Mouse (Mus musculus) urinary bladder, postnatal 10 days (tissue): ENCODE data around the gene Spata48.

Source experiments
- DNase-seq: peaks from one replicate; pipeline ENCODE4 v3.0.0; 2022; ENCODE audit warnings: low spot score

The Spata48 gene

DNA sequence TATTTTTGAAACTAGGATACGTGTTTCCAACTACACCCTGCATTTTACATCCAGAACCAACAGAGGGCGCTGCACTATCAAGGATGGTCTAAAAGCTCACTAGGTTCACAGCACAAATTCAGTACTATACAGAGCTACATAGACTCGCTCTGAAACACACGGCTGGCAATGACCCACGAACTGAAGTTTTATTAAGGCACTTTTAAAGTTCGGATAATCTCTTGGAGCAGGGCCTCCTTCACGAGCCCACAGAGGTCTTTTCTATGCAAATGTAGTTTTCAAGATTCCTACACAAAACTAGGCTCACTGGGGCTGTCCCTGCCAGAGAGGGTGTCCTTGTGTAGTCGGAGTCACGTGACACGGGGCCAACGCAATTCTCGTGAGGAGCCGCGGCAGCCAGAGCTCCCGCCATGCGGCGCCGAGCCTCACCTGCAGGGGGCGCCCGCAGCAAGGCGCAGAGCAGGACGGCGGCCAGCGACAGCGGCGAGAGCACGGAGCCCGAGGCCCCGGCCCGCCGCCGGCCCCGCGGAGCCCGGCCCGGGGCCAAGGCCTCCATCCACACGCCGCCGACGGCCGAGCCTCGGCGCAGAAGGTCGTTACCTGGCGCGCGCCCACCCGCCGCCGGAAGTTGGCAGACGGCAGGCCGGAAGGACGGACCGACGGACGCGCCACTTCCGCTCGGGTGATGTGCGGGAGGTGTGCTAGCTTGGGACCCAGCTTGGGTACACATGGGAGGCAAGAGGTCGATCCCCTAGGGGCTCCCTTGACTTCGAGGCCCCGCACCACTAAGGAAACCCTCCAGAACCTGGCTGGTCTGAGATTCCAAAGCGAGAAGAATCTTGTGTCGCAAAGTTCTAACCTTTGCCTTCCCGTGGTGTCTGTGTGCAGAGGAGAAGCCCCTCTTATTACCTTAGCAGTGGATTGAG is at the start of gene Spata48, which contains the start of gene Zpbp:
Spata48 (plus strand) TSS at position 460 of the 926 bp plus-strand sequence.
Zpbp (minus strand) TSS at position 774 of the 926 bp plus-strand sequence.
- DNase-seq: peak; percentile 62

DNA sequence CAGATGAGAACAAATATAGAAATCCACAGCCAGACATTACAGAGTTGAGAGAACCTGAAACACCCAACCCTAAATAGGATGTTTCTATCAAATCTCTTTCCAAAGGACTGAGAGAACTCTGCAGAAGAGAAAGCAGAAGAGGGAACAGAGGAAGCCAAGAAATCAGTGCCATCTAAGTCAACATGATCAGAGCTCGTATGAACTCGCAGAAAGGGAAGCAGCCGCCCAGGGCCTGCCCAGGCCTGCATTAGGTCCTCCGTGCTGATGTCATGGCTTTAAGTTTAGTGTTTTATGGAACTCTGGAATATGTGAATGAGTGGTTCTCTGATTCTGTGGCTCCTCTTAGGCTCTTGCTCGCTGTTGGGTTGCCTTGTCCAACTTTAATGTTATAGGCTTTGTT is 47.7 kb upstream of the Spata48 start:
- DNase-seq: no peak

DNA sequence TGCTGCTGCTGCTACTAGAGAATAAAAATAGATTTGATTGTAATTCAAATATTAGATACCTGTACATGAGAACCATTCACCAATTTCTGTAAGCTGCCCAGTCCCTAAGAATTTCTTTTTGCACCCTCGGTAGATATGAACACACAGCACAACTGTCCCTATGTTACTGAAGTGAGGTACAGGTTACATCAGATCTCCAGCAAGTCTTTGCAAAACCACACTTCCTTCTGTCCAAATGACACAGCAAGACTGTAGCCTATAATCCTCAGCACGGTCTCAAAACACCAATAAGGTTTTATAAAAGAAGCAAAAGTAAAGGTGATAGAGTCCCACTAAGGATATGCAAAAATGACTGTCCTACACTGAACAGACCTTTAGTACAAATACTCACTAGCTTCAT is 44.5 kb upstream of the Spata48 start:
- DNase-seq: no peak

DNA sequence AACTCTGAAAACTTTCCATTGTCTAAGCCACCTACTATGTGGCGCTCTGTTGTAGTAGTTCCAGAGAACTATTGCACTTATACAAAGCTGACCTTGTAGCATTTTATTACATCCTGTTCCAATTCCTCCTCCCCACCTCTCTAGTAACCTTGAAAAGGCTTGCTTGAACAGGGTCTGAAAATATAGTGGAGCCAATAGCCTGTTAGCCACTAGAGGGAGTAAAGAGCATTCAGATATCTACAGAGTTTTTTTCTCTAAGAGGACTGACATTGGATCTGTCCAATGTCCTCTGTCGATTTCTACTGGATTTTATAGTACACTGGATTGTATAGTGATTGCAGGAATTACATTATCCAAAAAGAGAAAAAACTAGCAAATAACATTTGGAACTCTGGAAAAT is 6.9 kb upstream of the Spata48 start:
- DNase-seq: no peak

DNA sequence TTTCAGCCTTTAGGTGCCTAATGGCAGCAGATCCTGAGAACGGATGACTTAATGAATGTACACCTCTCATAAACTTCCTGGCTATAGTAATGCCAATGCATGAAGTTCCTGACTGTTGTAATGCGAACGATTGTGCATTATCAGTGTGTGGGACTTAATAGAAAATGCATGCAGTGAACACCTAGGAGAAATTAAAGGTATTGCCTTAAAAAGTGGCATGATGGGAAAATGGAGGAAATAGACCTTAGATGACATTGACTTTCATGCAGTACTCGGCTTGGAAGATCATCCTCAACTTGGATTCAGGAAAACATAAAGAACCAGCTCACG is 632 bp downstream of the Spata48 start:
- no peak for DNase-seq

DNA sequence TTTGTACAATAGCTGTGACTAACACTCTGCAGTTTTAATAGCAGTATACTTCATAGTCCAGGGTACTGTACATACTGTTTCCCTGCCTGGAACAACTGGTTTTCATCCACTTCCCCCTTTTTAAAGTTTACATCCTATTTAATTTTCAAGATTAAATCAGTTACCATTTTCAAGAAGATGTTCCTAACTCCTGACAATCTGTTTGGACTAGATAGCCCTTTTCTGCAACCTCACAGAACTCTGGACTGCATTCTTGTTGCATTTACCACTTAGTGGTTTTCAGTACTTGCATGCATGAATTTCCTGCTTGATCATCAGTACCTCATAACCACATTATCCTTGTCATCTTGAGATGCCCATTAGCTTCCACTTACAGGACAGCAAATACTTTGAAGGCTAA is 7.0 kb downstream of the Spata48 start:
- no peak for DNase-seq

DNA sequence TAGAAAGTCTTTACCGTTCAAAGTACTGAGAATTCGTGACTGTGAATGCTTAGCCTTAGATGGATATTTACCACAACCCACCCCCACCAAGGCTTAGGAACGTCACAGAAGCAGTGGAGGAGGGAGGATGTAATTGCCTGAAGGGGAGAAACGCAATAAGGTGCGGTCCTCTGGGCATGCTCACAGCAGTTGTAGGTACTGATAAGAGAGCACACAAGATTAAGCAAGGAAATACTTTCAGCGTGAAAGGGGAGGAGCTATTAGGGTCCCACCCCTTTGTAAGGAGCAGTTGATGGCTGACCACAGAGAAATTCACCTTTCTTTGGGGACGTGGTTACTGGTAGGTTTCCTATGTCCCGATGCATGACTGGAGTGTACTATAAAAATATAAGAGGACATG is 22.5 kb downstream of the Spata48 start:
- no peak for DNase-seq

DNA sequence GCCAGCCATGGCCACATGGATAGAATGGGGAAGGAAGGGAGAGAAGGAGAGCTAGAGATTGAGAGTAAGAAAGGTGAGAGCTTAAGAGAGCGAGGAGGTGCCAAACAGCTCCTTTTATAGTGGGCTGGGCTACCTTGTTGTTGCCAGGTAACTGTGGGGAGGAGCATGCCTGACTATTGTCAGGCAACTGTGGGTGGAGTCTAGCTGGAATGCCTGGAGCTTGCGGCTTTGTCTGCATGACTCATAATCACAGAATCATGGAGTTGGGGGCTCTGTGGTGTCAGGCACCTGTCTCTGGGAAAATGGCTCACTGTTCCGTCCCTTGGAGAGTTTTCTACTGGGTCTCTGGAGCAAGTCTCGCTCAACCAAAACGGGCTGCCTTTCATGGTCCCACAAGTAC is 30.1 kb downstream of the Spata48 start:
- no peak for DNase-seq

DNA sequence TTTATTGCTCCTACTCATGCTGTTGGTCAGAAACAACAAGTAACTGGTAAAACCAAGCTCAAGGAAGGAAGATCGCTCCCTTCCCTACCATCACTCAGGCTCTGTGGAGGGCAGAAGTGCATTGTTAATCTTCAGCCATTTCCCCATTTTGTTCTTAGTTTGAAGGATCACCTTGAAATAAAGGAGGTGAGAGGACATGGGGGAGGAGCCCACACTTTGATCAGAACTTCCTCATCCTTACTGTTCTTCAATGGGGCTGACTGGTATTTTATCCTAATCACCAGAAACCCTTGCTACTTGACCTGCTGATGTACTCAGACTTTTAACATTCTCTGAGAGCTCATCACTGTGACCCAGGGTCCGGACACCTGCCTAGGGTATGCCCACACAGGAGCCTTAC is 33.8 kb downstream of the Spata48 start:
- DNase-seq: no peak

DNA sequence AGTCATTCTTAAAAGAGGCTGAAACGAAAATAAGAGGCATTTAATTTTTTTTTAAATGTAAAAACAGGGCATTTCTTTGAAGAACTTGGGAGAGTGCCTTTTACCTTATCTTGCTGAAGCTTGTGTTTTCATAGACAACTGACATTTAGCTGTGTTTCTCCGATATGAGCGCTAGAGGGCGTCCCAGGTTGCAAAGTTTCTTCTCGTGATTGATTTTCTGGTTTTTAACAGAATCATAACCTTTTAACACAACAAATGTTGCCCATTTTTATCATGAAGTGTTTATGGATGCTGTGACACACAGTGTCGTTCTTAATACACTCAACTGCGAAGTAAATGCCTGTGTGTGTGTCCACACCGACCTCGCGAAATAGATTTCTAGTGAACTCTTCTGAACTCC is 38.0 kb downstream of the Spata48 start:
- DNase-seq: no peak

DNA sequence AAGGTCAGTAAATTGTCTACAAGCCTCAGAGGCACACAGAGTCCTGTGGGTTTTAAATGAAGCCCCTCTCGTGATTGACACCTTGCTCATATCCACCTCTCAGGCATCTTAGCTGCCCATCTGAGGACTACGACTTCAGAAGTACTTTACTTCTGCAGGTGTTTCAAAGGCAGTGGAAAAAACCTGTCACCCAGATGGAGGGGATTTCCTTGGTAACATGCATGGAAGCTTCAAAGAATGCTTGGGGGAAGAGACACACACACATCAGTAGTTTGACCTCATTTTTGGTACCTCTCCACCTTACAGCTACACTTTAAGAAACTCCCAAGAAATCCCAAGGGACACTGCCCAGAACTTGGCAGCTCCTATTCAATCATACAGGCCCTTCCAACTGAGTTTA is 44.3 kb downstream of the Spata48 start:
- DNase-seq: no peak

DNA sequence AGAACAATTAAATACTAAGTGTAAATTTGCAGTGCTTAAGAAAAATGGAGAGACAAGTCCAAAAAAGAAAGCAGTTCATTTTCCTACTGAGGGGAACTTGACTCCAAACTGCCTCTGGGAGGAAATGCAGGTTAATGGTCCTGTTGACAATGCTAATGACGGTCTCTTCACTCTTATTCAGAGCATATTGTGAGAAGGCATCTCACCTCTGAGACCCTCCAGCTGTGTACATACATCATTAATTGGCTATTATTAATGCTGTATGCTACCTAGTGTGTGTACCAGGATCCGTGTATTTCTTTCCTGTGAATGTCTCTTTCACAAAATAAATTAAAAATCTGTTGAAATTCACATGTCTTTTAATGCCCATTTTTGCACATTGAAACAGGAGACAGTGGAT is 47.5 kb downstream of the Spata48 start:
- DNase-seq: no peak

DNA sequence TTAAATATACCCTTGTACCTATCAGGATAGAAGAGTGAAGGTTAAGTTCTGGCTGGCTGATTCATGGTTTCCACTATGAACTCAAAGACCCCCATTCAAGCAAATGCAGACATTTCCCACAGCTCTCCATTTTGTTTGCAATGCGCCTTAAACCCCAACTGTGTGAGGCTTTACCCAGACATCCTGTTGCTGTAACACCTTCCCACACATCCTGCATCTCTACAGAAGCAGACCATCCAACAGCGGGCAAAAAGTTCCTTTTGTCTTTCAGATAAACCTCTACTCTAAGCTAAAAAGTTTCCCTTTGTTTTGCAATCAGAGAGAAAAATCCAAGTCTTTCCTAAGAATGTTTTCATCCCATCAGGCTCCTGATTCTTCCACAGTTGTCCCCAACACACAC is 50.2 kb downstream of the Spata48 start:
- DNase-seq: no peak

DNA sequence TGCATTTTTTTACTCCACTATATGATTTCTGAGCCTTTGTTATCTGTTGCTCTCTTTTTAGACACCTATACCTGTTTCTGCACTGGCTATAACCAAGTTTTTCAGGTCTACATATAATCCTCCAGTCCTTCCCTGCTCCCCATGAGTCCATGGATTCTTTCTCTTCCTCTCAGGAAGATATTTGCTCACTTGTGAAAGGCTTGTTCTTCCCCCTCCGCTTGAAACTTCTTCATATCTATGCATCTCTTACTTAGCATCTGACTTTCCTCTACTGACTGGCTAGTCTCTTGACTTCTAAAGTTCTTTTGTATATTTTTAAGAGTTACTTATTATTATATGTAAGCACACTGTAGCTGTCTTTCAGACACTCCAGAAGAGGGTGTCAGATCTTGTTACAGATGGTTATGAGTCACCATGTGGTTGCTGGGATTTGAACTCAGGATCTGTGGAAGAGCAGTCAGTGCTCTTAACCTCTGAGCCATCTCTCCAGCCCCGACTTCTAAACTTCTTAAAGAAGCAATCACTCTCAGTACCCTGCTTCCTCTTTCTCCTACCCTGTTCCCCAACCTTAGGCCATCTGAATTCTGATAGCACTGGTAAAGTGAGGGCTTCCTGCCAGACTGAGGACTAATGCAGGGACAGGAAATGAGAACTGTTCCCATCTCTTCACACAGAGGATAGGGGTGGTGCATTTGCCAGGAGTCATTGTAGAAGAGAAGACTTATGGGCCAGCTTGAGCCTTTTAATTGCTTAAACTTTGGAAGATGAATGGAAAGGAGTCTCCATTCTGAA is 51.3 kb downstream of the Spata48 start:
- no peak for DNase-seq

DNA sequence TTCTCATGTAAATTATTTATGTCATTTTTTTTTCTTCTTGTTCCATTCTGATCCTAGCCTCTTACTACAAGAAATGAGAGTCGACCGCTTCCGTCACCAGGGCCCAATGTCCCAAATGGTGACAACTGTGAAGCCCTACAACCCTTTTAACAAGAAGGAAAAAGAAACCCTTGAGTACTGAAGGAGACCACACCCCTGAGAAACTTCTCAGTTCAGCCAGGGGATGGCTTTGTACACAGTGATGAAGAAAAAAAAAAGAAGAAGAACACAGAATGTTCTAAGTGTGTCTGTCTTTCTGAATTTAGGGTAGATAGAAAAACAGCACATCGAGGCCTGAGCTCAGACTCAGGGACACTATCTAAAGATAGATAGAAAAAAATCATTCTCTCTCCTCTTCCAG is 53.0 kb downstream of the Spata48 start:
- no peak for DNase-seq

DNA sequence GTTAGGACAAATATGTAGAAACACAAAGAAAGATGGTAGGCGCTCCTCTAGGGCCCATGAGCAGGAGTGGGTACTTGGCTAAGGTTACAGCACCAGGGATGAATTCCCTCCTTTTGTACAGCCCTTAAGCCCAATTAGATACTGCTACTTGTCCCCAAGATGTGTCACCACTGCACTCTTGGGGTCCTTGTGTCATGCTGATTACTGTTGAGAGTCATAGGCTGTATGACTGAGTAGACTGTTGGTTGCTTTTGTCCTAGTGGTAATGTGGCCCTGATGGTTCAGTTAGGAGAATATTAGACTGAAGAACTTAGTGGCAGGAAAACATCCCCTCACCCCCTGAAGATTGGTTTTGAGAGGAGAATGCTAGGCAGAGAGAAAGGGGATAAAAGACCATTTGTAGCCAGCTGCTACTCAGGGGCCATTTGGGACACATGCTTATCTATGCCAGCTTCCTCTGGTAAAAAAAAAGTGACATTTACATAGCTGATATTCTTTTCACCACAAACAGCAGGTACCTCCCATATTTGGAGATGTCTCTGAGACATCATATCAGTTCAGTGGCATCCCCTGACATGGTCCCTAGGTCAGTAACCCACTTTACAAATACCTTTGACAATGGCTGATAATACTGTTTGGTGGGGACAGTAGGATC is 56.0 kb downstream of the Spata48 start:
- DNase-seq: no peak

DNA sequence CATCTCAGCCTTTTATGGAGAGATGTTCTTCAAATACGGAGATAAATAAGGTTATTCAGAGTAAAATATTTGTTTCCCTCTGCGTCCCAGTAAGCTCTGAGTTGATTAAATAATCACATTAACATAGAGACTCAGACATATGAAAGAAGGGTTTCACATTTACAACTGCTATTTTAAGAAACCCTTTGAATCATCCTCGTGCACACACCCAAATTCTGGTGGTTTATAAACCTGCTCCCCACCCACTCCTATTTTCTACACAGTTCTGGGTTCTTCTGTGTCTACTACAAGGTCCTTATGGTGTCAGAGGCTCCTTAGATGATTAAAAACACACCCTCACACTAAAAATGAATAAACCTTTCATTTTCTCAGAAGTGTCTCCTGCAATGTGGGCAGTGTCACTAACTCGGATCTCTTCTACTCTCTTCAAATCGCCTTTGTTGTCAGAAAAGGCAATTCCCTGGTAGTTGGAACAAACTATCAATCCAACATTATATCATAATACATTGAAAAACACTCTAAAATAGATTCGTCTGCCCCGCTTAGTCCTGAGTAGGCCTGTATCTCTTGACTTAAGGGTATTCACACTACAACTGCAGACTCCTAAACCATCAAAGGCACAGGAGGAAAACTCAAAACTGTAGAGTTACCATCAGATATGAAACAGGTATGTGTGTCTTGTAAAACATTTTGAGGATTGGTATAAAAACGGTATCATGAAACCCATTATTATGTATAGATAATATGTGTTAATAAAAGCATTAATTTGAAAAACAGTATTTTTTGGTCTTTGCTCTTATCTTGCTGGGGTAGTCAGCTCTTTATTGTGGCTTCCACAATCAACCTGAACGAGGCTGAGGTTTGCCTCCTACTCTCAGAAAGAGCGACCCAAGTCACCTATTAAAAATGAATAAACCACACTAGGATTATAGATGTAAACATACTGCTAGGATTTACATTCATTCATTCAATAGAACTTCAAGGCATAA is 57.7 kb downstream of the Spata48 start:
- DNase-seq: no peak

DNA sequence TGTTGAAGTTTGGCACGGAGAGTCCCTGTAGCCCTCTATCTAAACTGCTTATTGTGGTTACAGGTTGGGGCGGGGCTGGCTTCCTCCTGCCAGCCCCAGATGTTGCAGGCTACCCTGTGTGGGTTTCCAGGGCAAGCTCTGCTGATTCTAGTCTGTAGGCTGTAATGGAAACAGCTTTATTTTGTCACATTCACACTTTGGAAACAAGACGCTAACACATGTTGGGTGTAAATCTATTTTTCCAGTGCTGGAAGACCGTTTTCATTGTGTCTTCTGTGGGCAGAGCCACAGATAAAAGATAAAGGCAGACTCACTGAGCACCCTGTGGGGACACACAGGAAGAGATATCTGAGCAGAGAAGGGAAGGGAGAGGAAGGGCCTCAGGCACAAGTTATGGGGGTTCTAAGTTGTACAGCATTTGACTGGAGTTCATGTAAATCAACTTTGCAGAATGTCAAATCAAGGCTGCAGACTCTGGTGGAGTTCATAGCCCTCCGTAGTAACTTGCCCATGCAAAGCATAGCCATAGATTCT is 60.1 kb downstream of the Spata48 start:
- DNase-seq: no peak

DNA sequence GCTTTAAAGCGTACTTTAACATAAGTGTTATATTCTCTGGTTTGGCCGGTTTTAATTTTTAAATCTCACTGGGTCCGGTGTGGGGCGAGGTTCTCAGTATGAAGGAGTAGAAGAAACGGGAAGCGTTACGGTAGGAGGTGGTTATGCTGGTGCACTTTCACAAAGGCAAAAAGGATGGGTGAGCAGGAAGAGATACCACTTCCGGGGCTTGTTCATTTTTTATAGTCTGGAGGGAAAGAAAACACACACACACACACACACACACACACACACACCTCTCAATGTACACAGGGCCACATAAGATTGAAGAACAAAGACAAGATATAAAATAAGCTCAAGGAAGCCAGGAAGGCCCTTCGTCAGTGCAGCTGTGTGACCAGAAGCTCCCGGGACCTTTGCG is 66.9 kb downstream of the Spata48 start:
- no peak for DNase-seq

DNA sequence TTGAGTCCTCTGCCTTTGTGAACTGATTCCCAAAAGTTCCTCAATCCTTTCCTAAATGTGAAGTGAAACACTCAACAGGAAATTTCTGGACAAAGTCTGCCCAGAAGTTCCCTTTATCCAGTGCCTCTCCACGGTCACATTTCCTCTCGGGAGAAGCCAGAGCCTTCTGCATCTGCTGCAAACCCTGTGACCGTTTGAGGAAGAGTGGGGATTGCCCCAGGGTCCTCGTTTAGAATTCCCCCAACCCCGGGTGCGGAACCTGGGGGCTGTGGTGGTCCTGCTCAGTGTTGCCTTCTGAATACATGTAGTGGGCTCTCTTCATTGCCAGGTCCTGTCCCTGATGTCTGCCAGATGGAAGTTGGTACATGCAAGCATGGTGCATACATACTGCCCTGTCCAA is 67.3 kb downstream of the Spata48 start:
- no peak for DNase-seq

DNA sequence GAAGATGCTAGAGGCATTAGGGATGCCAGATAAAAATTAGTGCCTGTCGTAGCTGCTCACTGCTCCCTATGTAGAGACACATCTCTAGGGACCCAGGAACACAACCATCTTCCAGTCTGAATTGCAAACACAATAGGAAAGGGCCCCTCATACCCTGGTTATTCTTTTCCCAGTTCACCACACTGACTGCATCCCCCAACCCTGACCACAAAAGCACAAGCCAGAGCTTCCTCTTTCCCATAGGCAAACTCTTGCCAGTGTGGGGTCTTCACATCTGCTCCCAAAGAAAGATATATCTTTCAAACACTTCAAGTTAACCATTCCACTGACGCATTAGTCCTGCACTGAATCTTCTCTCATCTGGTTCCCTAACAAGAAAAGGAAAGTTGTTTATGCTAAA is 68.2 kb downstream of the Spata48 start:
- DNase-seq: no peak
